Mouse (Mus musculus): ENCODE measurements around the gene Alkbh5. TPM values are rescaled to one million over a fixed set of nuclear protein-coding genes. Genes with fewer than 3 reads are reported as not detected.

The Alkbh5 gene
- polyA plus RNA-seq, 1 experiment from 2014 or later = 40.2 TPM

- H3K4me3 ChIP-seq (replicated peaks) = no peak overlapping the region
- H3K9ac ChIP-seq (replicated peaks) = no peak overlapping the region
- WGBS = 81% methylated on average over 6 of the region's 6 CpGs
- no peak for ATAC-seq (ENCODE audit: insufficient number of reproducible peaks, insufficient read depth, low FRiP score, low TSS enrichment, low read depth)
- no peak overlapping the region for H3K4me2 ChIP-seq
- H3K27ac ChIP-seq = no peak overlapping the region
- H3K27me3 ChIP-seq = no peaks in the 10 kb centered on the region
- H3K36me3 ChIP-seq = no peaks in the 10 kb centered on the region
- H3K9me3 ChIP-seq = no peaks in the 10 kb centered on the region
- H3K4me1 ChIP-seq (replicated peaks) = 0 out of 2 replicates have a peak, but pooled peaks cover 5% of the 10 kb centered on the region
Measured at GRCm38 (mm10) chr11:60522661-60523365, 13.4 kb upstream of the Alkbh5 start.

- no peak overlapping the region for H3K9ac ChIP-seq (replicated peaks)
- WGBS = 73% methylated on average over 4 of the region's 4 CpGs
- H3K4me2 ChIP-seq = no peak overlapping the region
- no peaks in the 10 kb centered on the region for H3K9me3 ChIP-seq
- no peak for ATAC-seq (ENCODE audit: insufficient number of reproducible peaks, insufficient read depth, low FRiP score, low TSS enrichment, low read depth)
- 0 out of 2 replicates have a peak, but pooled peaks cover 5% of the 10 kb centered on the region for H3K4me1 ChIP-seq (replicated peaks)
- H3K4me3 ChIP-seq (replicated peaks) = no peak overlapping the region
- no peaks in the 10 kb centered on the region for H3K36me3 ChIP-seq
- H3K27me3 ChIP-seq = no peaks in the 10 kb centered on the region
- H3K27ac ChIP-seq = no peak overlapping the region
Measured at GRCm38 (mm10) chr11:60526461-60526860, 9.7 kb upstream of the Alkbh5 start.

GRCm38 (mm10) chr11:60535676-60536075 lies 505 bp upstream of the Alkbh5 start:
- Histone ChIP-seq H3K9me3 (no peaks in the 10 kb centered on the region), H3K4me3 (replicated peaks) (peak overlapping the region; percentile 98; the same call in 1 of the 2 replicates), H3K27me3 (no peaks in the 10 kb centered on the region), H3K4me1 (replicated peaks) (peaks cover 20% of the 10 kb centered on the region), H3K36me3 (peaks cover 3% of the 10 kb centered on the region; the same call in 1 of the 2 replicates), H3K27ac (peak overlapping the region; percentile 99; the same call in 1 of the 2 replicates), H3K4me2 (peak overlapping the region; percentile 96), H3K9ac (replicated peaks) (0 out of 2 replicates have a peak overlapping the region, but pooled peaks have one; percentile 95)
- 85% methylated on average over 2 of the region's 2 CpGs for WGBS
- no peak for ATAC-seq (ENCODE audit: insufficient number of reproducible peaks, insufficient read depth, low FRiP score, low TSS enrichment, low read depth)

GRCm38 (mm10) chr11:60536859-60537467 lies 782 bp downstream of the Alkbh5 start:
- Histone ChIP-seq H3K9me3 (no peaks in the 10 kb centered on the region), H3K9ac (replicated peaks) (peak overlapping the region; percentile 95), H3K36me3 (peaks cover 9% of the 10 kb centered on the region), H3K4me1 (replicated peaks) (peaks cover 27% of the 10 kb centered on the region), H3K4me2 (peak overlapping the region; percentile 96), H3K27ac (peak overlapping the region; percentile 99), H3K4me3 (replicated peaks) (peak overlapping the region; percentile 98), H3K27me3 (no peaks in the 10 kb centered on the region)
- peak; percentile 53 for ATAC-seq (ENCODE audit: insufficient number of reproducible peaks, insufficient read depth, low FRiP score, low TSS enrichment, low read depth)
- WGBS = under 1% methylated on average over 37 of the region's 37 CpGs

GRCm38 (mm10) chr11:60537468-60538347 lies 1.5 kb downstream of the Alkbh5 start:
- Histone ChIP-seq H3K4me2 (peak overlapping the region; percentile 96), H3K27me3 (no peaks in the 10 kb centered on the region), H3K9me3 (no peaks in the 10 kb centered on the region), H3K4me1 (replicated peaks) (peaks cover 34% of the 10 kb centered on the region), H3K36me3 (peaks cover 16% of the 10 kb centered on the region), H3K4me3 (replicated peaks) (peak overlapping the region; percentile 98), H3K27ac (peak overlapping the region; percentile 99), H3K9ac (replicated peaks) (peak overlapping the region; percentile 95)
- ATAC-seq (ENCODE audit: insufficient number of reproducible peaks, insufficient read depth, low FRiP score, low TSS enrichment, low read depth) = peak; percentile 81
- WGBS = under 1% methylated on average over 89 of the region's 91 CpGs

GRCm38 (mm10) chr11:60538371-60539281 lies 2.4 kb downstream of the Alkbh5 start:
- Histone ChIP-seq H3K9me3 (no peaks in the 10 kb centered on the region), H3K27me3 (no peaks in the 10 kb centered on the region), H3K27ac (peak overlapping the region; percentile 99), H3K36me3 (peaks cover 25% of the 10 kb centered on the region), H3K4me3 (replicated peaks) (peak overlapping the region; percentile 98), H3K4me1 (replicated peaks) (peaks cover 40% of the 10 kb centered on the region), H3K9ac (replicated peaks) (peak overlapping the region; percentile 95), H3K4me2 (peak overlapping the region; percentile 96)
- ATAC-seq (ENCODE audit: insufficient number of reproducible peaks, insufficient read depth, low FRiP score, low TSS enrichment, low read depth) = no peak
- WGBS = under 1% methylated on average over 93 of the region's 93 CpGs

- Histone ChIP-seq H3K27me3 (no peaks in the 10 kb centered on the region), H3K9me3 (no peaks in the 10 kb centered on the region), H3K36me3 (peaks cover 31% of the 10 kb centered on the region), H3K4me3 (replicated peaks) (peak overlapping the region; percentile 98), H3K4me2 (peak overlapping the region; percentile 96), H3K4me1 (replicated peaks) (peaks cover 44% of the 10 kb centered on the region), H3K27ac (no peak overlapping the region), H3K9ac (replicated peaks) (peak overlapping the region; percentile 95)
- 10% methylated on average over 2 of the region's 2 CpGs for WGBS
- no peak for ATAC-seq (ENCODE audit: insufficient number of reproducible peaks, insufficient read depth, low FRiP score, low TSS enrichment, low read depth)
Measured at GRCm38 (mm10) chr11:60539540-60539939, 3.4 kb downstream of the Alkbh5 start.

GRCm38 (mm10) chr11:60540002-60540610 lies 3.9 kb downstream of the Alkbh5 start:
- Histone ChIP-seq H3K36me3 (peaks cover 31% of the 10 kb centered on the region), H3K4me3 (replicated peaks) (peak overlapping the region; percentile 98), H3K9me3 (no peaks in the 10 kb centered on the region), H3K27me3 (no peaks in the 10 kb centered on the region), H3K9ac (replicated peaks) (peak overlapping the region; percentile 57; the same call in 1 of the 2 replicates), H3K4me1 (replicated peaks) (peaks cover 47% of the 10 kb centered on the region), H3K4me2 (peak overlapping the region; percentile 96), H3K27ac (no peak overlapping the region)
- ATAC-seq (ENCODE audit: insufficient number of reproducible peaks, insufficient read depth, low FRiP score, low TSS enrichment, low read depth) = no peak
- 11% methylated on average over 4 of the region's 4 CpGs for WGBS

- H3K4me2 ChIP-seq = peak overlapping the region; percentile 96
- peak overlapping the region; percentile 98 for H3K4me3 ChIP-seq (replicated peaks)
- peaks cover 44% of the 10 kb centered on the region for H3K4me1 ChIP-seq (replicated peaks)
- no peaks in the 10 kb centered on the region for H3K27me3 ChIP-seq
- H3K27ac ChIP-seq = no peak overlapping the region
- no peak for ATAC-seq (ENCODE audit: insufficient number of reproducible peaks, insufficient read depth, low FRiP score, low TSS enrichment, low read depth)
- 76% methylated on average over 2 of the region's 2 CpGs for WGBS
- H3K9me3 ChIP-seq = no peaks in the 10 kb centered on the region
- H3K9ac ChIP-seq (replicated peaks) = peak overlapping the region; percentile 57; the same call in 1 of the 2 replicates
- H3K36me3 ChIP-seq = peaks cover 37% of the 10 kb centered on the region
Measured at GRCm38 (mm10) chr11:60540761-60541160, 4.6 kb downstream of the Alkbh5 start.

- Histone ChIP-seq H3K4me2 (no peak overlapping the region), H3K36me3 (peaks cover 47% of the 10 kb centered on the region), H3K4me1 (replicated peaks) (peaks cover 36% of the 10 kb centered on the region), H3K4me3 (replicated peaks) (no peak overlapping the region), H3K9me3 (no peaks in the 10 kb centered on the region), H3K9ac (replicated peaks) (no peak overlapping the region), H3K27ac (no peak overlapping the region), H3K27me3 (no peaks in the 10 kb centered on the region)
- 89% methylated on average over 6 of the region's 6 CpGs for WGBS
- no peak for ATAC-seq (ENCODE audit: insufficient number of reproducible peaks, insufficient read depth, low FRiP score, low TSS enrichment, low read depth)
Measured at GRCm38 (mm10) chr11:60541831-60542230, 5.7 kb downstream of the Alkbh5 start.

Data from limb, embryonic 12.5 days (tissue).